8 mouse cellular contexts compared by ENCODE assay signal in genomic region chr9:108094998-108095411, GRCm38 (mm10). TPM values are rescaled to one million over a fixed set of nuclear protein-coding genes. Genes with fewer than 3 reads are reported as not detected.
DNase-seq lines count a peak whose midpoint lies in the region; ATAC-seq and TF ChIP-seq lines count a peak whose summit lies in the region.

No protein-coding gene starts in this region.

- peak overlapping the region; percentile 53 for H3K4me3 ChIP-seq in left cerebral cortex, adult 2 months
- H3K4me3 ChIP-seq in heart, embryonic 12.5 days = peak overlapping the region; percentile 71
- peak overlapping the region; percentile 56 for H3K4me3 ChIP-seq in limb, embryonic 14.5 days (replicated peaks; ENCODE audit: low read length)
- H3K4me3 ChIP-seq in neural tube, embryonic 14.5 days (ENCODE audit: low read depth, low read length) = peak overlapping the region; percentile 67

- no peaks in the 10 kb centered on the region for H3K9me3 ChIP-seq in heart, embryonic 12.5 days (replicated peaks)
- H3K9me3 ChIP-seq in limb, embryonic 14.5 days (ENCODE audit: control insufficient read depth, low read length) = no peaks in the 10 kb centered on the region
- no peaks in the 10 kb centered on the region for H3K9me3 ChIP-seq in neural tube, embryonic 14.5 days (ENCODE audit: control insufficient read depth, low read length)

- H3K9ac ChIP-seq in heart, embryonic 12.5 days = peak overlapping the region; percentile 70
- peak overlapping the region; percentile 62 for H3K9ac ChIP-seq in limb, embryonic 14.5 days (ENCODE audit: low read depth, low read length, severe bottlenecking)
- H3K9ac ChIP-seq in neural tube, embryonic 14.5 days (replicated peaks; ENCODE audit: low read depth, low read length) = peak overlapping the region; percentile 72; the same call in 1 of the 2 replicates

- 0% methylated on average over 16 of the region's 16 CpGs for WGBS in heart, embryonic 12.5 days
- under 1% methylated on average over 13 of the region's 16 CpGs for WGBS in limb, embryonic 14.5 days
- under 1% methylated on average over 16 of the region's 16 CpGs for WGBS in neural tube, embryonic 14.5 days

- H3K27me3 ChIP-seq in heart, embryonic 12.5 days (replicated peaks) = no peaks in the 10 kb centered on the region
- H3K27me3 ChIP-seq in limb, embryonic 14.5 days (ENCODE audit: control insufficient read depth, insufficient read depth, low read length) = no peaks in the 10 kb centered on the region
- H3K27me3 ChIP-seq in neural tube, embryonic 14.5 days (ENCODE audit: control insufficient read depth, insufficient read depth, low read length) = no peaks in the 10 kb centered on the region

- H3K27ac ChIP-seq in left cerebral cortex, adult 2 months = peak overlapping the region; percentile 74
- H3K27ac ChIP-seq in heart, embryonic 12.5 days (ENCODE audit: poor library complexity, severe bottlenecking) = peak overlapping the region; percentile 78
- H3K27ac ChIP-seq in limb, embryonic 14.5 days (replicated peaks; ENCODE audit: low read depth, low read length) = no peak overlapping the region; the same call in 1 of the 2 replicates
- peak overlapping the region; percentile 69 for H3K27ac ChIP-seq in neural tube, embryonic 14.5 days (ENCODE audit: low read depth, low read length)

- peaks cover 26% of the 10 kb centered on the region for H3K36me3 ChIP-seq in heart, embryonic 12.5 days
- H3K36me3 ChIP-seq in limb, embryonic 14.5 days (ENCODE audit: control insufficient read depth, insufficient read depth, low read length) = peaks cover 25% of the 10 kb centered on the region
- peaks cover 38% of the 10 kb centered on the region for H3K36me3 ChIP-seq in neural tube, embryonic 14.5 days (ENCODE audit: control insufficient read depth, insufficient read depth, low read length)

- H3K4me1 ChIP-seq in heart, embryonic 12.5 days (replicated peaks) = peaks cover 37% of the 10 kb centered on the region
- 0 out of 2 replicates have a peak, but pooled peaks cover 9% of the 10 kb centered on the region for H3K4me1 ChIP-seq in limb, embryonic 14.5 days (ENCODE audit: control insufficient read depth, insufficient read depth, low read length)
- H3K4me1 ChIP-seq in neural tube, embryonic 14.5 days (ENCODE audit: control insufficient read depth, insufficient read depth, low read length) = peaks cover 13% of the 10 kb centered on the region

- TF ChIP-seq POLR2A in limb, embryonic 14.5 days (IDR thresholded peaks at IDR 0.05; ENCODE audit: borderline replicate concordance, extremely low read depth, insufficient read depth, insufficient read length) = no peak

- H3K4me2 ChIP-seq in heart, embryonic 12.5 days = peak overlapping the region; percentile 93
- H3K4me2 ChIP-seq in limb, embryonic 14.5 days (replicated peaks; ENCODE audit: low read depth, low read length, severe bottlenecking) = peak overlapping the region; percentile 69
- H3K4me2 ChIP-seq in neural tube, embryonic 14.5 days (ENCODE audit: low read depth, low read length) = peak overlapping the region; percentile 62

- peak; percentile 81 for ATAC-seq in heart, embryonic 12.5 days (ENCODE audit: insufficient number of reproducible peaks, low FRiP score)
- ATAC-seq in limb, embryonic 14.5 days (ENCODE audit: low FRiP score, low read depth) = no peak; the same call in 1 of the 2 replicates
- ATAC-seq in neural tube, embryonic 14.5 days (ENCODE audit: low read depth) = peak; percentile 42

- TF ChIP-seq CTCF in left cerebral cortex, adult 2 months (IDR thresholded peaks at IDR 0.05) = no peak

- intact Hi-C loops in left cerebral cortex, adult 2 months (cut with DNase I) = loop anchor here (1.0 kb wide), 2 partner anchors 106 to 189 kb away; no protein-coding TSS in a partner anchor
- intact Hi-C loops in left cerebral cortex, postnatal 25 days (cut with DNase I) = loop anchor here (1.0 to 2.0 kb wide), 2 partner anchors 106 to 190 kb away; no protein-coding TSS in a partner anchor

- DNase-seq in left cerebral cortex, adult 2 months (ENCODE audit: extremely low spot score in 1 of 2, low spot score in 2 of 2) = no peak
- DNase-seq in left cerebral cortex, postnatal 25 days (ENCODE audit: low spot score in 2 of 2) = no peak
- DNase-seq in c-Kit-positive CD71-positive TER-119-negative erythroid progenitor cells, embryonic 14.5 days (ENCODE audit: low read depth) = peak; percentile 87
- DNase-seq in limb, embryonic 14.5 days (ENCODE audit: low spot score) = no peak
- no peak for DNase-seq in retina, embryonic 14.5 days (ENCODE audit: low spot score)
- DNase-seq in layer of hippocampus, adult 11-12 months (ENCODE audit: low spot score) = no peak

RNA-seq across cellular contexts. Expression of gene Apeh, which starts 0.6 kb away (rescaled TPM):
- total RNA-seq in left cerebral cortex, adult 2 months (2021) = 10 to 100 TPM; 31.0 to 31.8 TPM
- total RNA-seq in left cerebral cortex, postnatal 25 days (2021) = 10 to 100 TPM; 29.8 to 36.9 TPM
- 48.0 and 51.1 TPM in 2 replicates for polyA plus RNA-seq in heart, embryonic 12.5 days (2016; fragmentation: Nextera tagmentation; extraction: Ambion mirVana)
- 55.6 and 64.6 TPM in 2 replicates for polyA plus RNA-seq in limb, embryonic 14.5 days (2012; rRNA removed)
- 38.6 and 41.3 TPM in 2 replicates for polyA plus RNA-seq in limb, embryonic 14.5 days (2014; fragmentation: Nextera tagmentation; extraction: Ambion mirVana)
- 47.9 and 51.7 TPM in 2 replicates for polyA plus RNA-seq in neural tube, embryonic 14.5 days (2014; fragmentation: Nextera tagmentation; extraction: Ambion mirVana)

RNA-seq across cellular contexts. Expression of gene Rnf123, which starts 11.9 kb away (rescaled TPM):
- 100 to 1,000 TPM; 107 to 108 TPM for total RNA-seq in left cerebral cortex, adult 2 months (2021)
- total RNA-seq in left cerebral cortex, postnatal 25 days (2021) = 10 to 100 TPM; 81.9 to 88.7 TPM
- polyA plus RNA-seq in heart, embryonic 12.5 days (2016; fragmentation: Nextera tagmentation; extraction: Ambion mirVana) = 32.8 and 37.0 TPM in 2 replicates
- 67.9 and 89.0 TPM in 2 replicates for polyA plus RNA-seq in limb, embryonic 14.5 days (2012; rRNA removed)
- polyA plus RNA-seq in limb, embryonic 14.5 days (2014; fragmentation: Nextera tagmentation; extraction: Ambion mirVana) = 32.4 and 33.0 TPM in 2 replicates
- 47.7 and 55.7 TPM in 2 replicates for polyA plus RNA-seq in neural tube, embryonic 14.5 days (2014; fragmentation: Nextera tagmentation; extraction: Ambion mirVana)

RNA-seq across cellular contexts. Expression of gene Mst1, which starts 14.8 kb away (rescaled TPM):
- not detected for total RNA-seq in left cerebral cortex, adult 2 months (2021)
- total RNA-seq in left cerebral cortex, postnatal 25 days (2021) = not detected
- 0.31 and 0.37 TPM in 2 replicates for polyA plus RNA-seq in heart, embryonic 12.5 days (2016; fragmentation: Nextera tagmentation; extraction: Ambion mirVana)
- 0.93 and 1.1 TPM in 2 replicates for polyA plus RNA-seq in limb, embryonic 14.5 days (2012; rRNA removed)
- polyA plus RNA-seq in limb, embryonic 14.5 days (2014; fragmentation: Nextera tagmentation; extraction: Ambion mirVana) = 1.3 and 1.6 TPM in 2 replicates
- 0.08 TPM in 1 of 2 replicates, not detected in the other for polyA plus RNA-seq in neural tube, embryonic 14.5 days (2014; fragmentation: Nextera tagmentation; extraction: Ambion mirVana)

RNA-seq across cellular contexts. Expression of gene Amigo3, which starts 42.0 kb away (rescaled TPM):
- 1 to 10 TPM; 1.9 to 2.1 TPM for total RNA-seq in left cerebral cortex, adult 2 months (2021)
- total RNA-seq in left cerebral cortex, postnatal 25 days (2021) = 1 to 10 TPM; 1.7 to 2.2 TPM
- polyA plus RNA-seq in heart, embryonic 12.5 days (2016; fragmentation: Nextera tagmentation; extraction: Ambion mirVana) = 2.4 and 3.1 TPM in 2 replicates
- 5.0 and 6.8 TPM in 2 replicates for polyA plus RNA-seq in limb, embryonic 14.5 days (2012; rRNA removed)
- 4.7 and 4.8 TPM in 2 replicates for polyA plus RNA-seq in limb, embryonic 14.5 days (2014; fragmentation: Nextera tagmentation; extraction: Ambion mirVana)
- polyA plus RNA-seq in neural tube, embryonic 14.5 days (2014; fragmentation: Nextera tagmentation; extraction: Ambion mirVana) = 2.8 and 3.5 TPM in 2 replicates

RNA-seq across cellular contexts. Expression of gene Gmppb, which starts 46.0 kb away (rescaled TPM):
- total RNA-seq in left cerebral cortex, adult 2 months (2021) = 10 to 100 TPM; 16.5 to 17.4 TPM
- total RNA-seq in left cerebral cortex, postnatal 25 days (2021) = 10 to 100 TPM; 16.7 to 17.5 TPM
- polyA plus RNA-seq in heart, embryonic 12.5 days (2016; fragmentation: Nextera tagmentation; extraction: Ambion mirVana) = 23.2 and 24.5 TPM in 2 replicates
- polyA plus RNA-seq in limb, embryonic 14.5 days (2012; rRNA removed) = 30.4 and 32.1 TPM in 2 replicates
- polyA plus RNA-seq in limb, embryonic 14.5 days (2014; fragmentation: Nextera tagmentation; extraction: Ambion mirVana) = 37.4 and 41.3 TPM in 2 replicates
- polyA plus RNA-seq in neural tube, embryonic 14.5 days (2014; fragmentation: Nextera tagmentation; extraction: Ambion mirVana) = 19.5 and 21.2 TPM in 2 replicates
